Mouse (Mus musculus) lung, embryonic 16.5 days (tissue): ENCODE results near the gene Cdh4. TPM values are rescaled to one million over a fixed set of nuclear protein-coding genes. Genes with fewer than 3 reads are reported as not detected.

Experiments
- ATAC-seq: fragments of 200-750 bp; cut with Nextera tagmentation; 2 replicates; pipeline ENCODE4 v1.8.0; 2017; ENCODE audit warnings: low read depth, mild to moderate bottlenecking, moderate library complexity
- H3K27ac ChIP-seq: fragments of 300-500 bp; sonication (generic); 2 replicates; pipeline ENCODE4 v1.5.1; 2014; ENCODE audit warnings: mild to moderate bottlenecking, control low read depth, low read length
- H3K27me3 ChIP-seq: fragments of 300-500 bp; sonication (generic); 2 replicates; pipeline ENCODE4 v1.6.1; 2014; ENCODE audit warnings: low read depth, low read length, mixed read lengths; ENCODE audit not compliant: control insufficient read depth, insufficient read depth
- H3K36me3 ChIP-seq: fragments of 300-500 bp; sonication (generic); 2 replicates; pipeline ENCODE4 v1.6.1; 2014; ENCODE audit warnings: low read length; ENCODE audit not compliant: control insufficient read depth, insufficient read depth
- H3K4me1 ChIP-seq: fragments of 300-500 bp; sonication (generic); replicated peaks from 2 replicates; pipeline ENCODE4 v1.6.1; 2014; ENCODE audit warnings: low read length, mixed read lengths; ENCODE audit not compliant: control insufficient read depth, insufficient read depth
- H3K4me2 ChIP-seq: fragments of 300-500 bp; sonication (generic); 2 replicates; pipeline ENCODE4 v1.6.1; 2014; ENCODE audit warnings: low read depth, low read length, control low read depth
- H3K4me3 ChIP-seq: fragments of 300-500 bp; sonication (generic); 2 replicates; pipeline ENCODE4 v1.5.1; 2014; ENCODE audit warnings: mild to moderate bottlenecking, low read length, control low read depth
- H3K9ac ChIP-seq: fragments of 300-500 bp; sonication (generic); 2 replicates; pipeline ENCODE4 v1.6.1; 2014; ENCODE audit warnings: low read length, control low read depth
- H3K9me3 ChIP-seq: fragments of 300-500 bp; sonication (generic); 2 replicates; pipeline ENCODE4 v1.6.1; 2016; ENCODE audit warnings: low read length; ENCODE audit not compliant: control insufficient read depth
- WGBS: fragments of 180-500 bp; shearing (Covaris S2); extraction: QIAGEN DNeasy Blood & Tissue Kit; methylation state at CpG from one replicate; pipeline ENCODE4 v1.1.7; 2014; 5-methylcytosine and 5-hydroxymethylcytosine counted together
- polyA plus RNA-seq: library from polyadenylated mRNA; unstranded; fragments of >200 nt; fragmentation: Nextera tagmentation; extraction: Ambion mirVana; gene quantifications from 2 replicates; pipeline ENCODE4 v1.2.1, GENCODE M21; 2015

Gene Cdh4
- polyA plus RNA-seq, 1 experiment from 2014 or later, result 7.0 TPM

- no peak for ATAC-seq
- no peaks in the 10 kb centered on the region for H3K4me1 ChIP-seq
- WGBS, result 61% methylated on average over 3 of the region's 3 CpGs
- no peaks in the 10 kb centered on the region for H3K9me3 ChIP-seq
- H3K4me3 ChIP-seq, result no peak overlapping the region
- no peaks in the 10 kb centered on the region for H3K27me3 ChIP-seq
- H3K36me3 ChIP-seq, result no peaks in the 10 kb centered on the region
- no peak overlapping the region for H3K27ac ChIP-seq
- H3K9ac ChIP-seq, result no peak overlapping the region
- H3K4me2 ChIP-seq, result no peak overlapping the region
These were observed 448.8 kb downstream of the Cdh4 start for GRCm38 (mm10) chr2:179891048-179891447.

DNA sequence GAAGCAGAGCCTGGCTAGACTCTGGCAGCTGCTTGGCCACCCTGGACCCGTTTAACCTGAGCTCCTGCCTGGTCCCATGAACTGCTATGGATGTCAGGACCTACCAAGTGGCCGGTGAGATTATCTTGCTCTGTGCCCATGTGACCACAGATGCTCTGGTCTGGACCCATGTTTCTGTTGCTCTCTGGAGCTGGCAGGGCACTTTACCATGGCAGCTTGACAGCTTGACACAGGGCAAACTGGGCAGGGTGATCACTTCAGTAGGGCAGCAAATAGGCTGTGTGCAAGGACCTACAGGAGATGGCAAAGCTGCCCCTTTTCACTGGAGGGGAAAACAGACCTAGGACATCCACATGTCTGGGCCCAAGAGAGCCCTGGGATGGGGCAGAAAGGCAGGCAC lies 454.7 kb downstream of the Cdh4 start:
- Histone ChIP-seq H3K4me2 (no peak overlapping the region), H3K9ac (no peak overlapping the region), H3K4me3 (no peak overlapping the region), H3K27me3 (no peaks in the 10 kb centered on the region), H3K9me3 (no peaks in the 10 kb centered on the region), H3K27ac (no peak overlapping the region), H3K4me1 (no peaks in the 10 kb centered on the region), H3K36me3 (no peaks in the 10 kb centered on the region)
- ATAC-seq, result no peak
- WGBS, result 74% methylated on average over 2 of the region's 2 CpGs

- Histone ChIP-seq H3K4me3 (no peak overlapping the region), H3K4me1 (no peaks in the 10 kb centered on the region), H3K36me3 (peaks cover 16% of the 10 kb centered on the region), H3K27ac (no peak overlapping the region), H3K4me2 (no peak overlapping the region), H3K27me3 (no peaks in the 10 kb centered on the region), H3K9ac (no peak overlapping the region), H3K9me3 (no peaks in the 10 kb centered on the region)
- no peak for ATAC-seq
- 57% methylated on average over 12 of the region's 12 CpGs for WGBS
These were observed 470.7 kb downstream of the Cdh4 start for GRCm38 (mm10) chr2:179912911-179913310.

GRCm38 (mm10) chr2:179913349-179913748 lies 471.1 kb downstream of the Cdh4 start:
- H3K27me3 ChIP-seq, result no peaks in the 10 kb centered on the region
- H3K4me3 ChIP-seq, result no peak overlapping the region
- H3K9ac ChIP-seq, result no peak overlapping the region
- H3K9me3 ChIP-seq, result no peaks in the 10 kb centered on the region
- H3K27ac ChIP-seq, result no peak overlapping the region
- WGBS, result 82% methylated on average over 15 of the region's 15 CpGs
- H3K36me3 ChIP-seq, result peaks cover 16% of the 10 kb centered on the region
- no peak for ATAC-seq
- no peak overlapping the region for H3K4me2 ChIP-seq
- no peaks in the 10 kb centered on the region for H3K4me1 ChIP-seq

- ATAC-seq, result no peak
These were observed 472.0 kb downstream of the Cdh4 start for GRCm38 (mm10) chr2:179914246-179914645.

GRCm38 (mm10) chr2:179916877-179917673 lies 474.8 kb downstream of the Cdh4 start:
- Histone ChIP-seq H3K4me1 (no peaks in the 10 kb centered on the region), H3K4me2 (no peak overlapping the region), H3K27ac (no peak overlapping the region), H3K9ac (no peak overlapping the region), H3K4me3 (no peak overlapping the region), H3K27me3 (no peaks in the 10 kb centered on the region), H3K36me3 (peaks cover 28% of the 10 kb centered on the region), H3K9me3 (no peaks in the 10 kb centered on the region)
- ATAC-seq, result peak; percentile 55
- 33% methylated on average over 5 of the region's 5 CpGs for WGBS

More at GRCm38 (mm10) chr2:179914246-179914645, 472.0 kb downstream of the Cdh4 start:
- H3K27ac ChIP-seq, result no peak overlapping the region
- 70% methylated on average over 2 of the region's 2 CpGs for WGBS
- no peaks in the 10 kb centered on the region for H3K9me3 ChIP-seq
- H3K27me3 ChIP-seq, result no peaks in the 10 kb centered on the region
- H3K9ac ChIP-seq, result no peak overlapping the region
- no peak overlapping the region for H3K4me3 ChIP-seq
- no peaks in the 10 kb centered on the region for H3K4me1 ChIP-seq
- peaks cover 16% of the 10 kb centered on the region for H3K36me3 ChIP-seq
- no peak overlapping the region for H3K4me2 ChIP-seq

DNA sequence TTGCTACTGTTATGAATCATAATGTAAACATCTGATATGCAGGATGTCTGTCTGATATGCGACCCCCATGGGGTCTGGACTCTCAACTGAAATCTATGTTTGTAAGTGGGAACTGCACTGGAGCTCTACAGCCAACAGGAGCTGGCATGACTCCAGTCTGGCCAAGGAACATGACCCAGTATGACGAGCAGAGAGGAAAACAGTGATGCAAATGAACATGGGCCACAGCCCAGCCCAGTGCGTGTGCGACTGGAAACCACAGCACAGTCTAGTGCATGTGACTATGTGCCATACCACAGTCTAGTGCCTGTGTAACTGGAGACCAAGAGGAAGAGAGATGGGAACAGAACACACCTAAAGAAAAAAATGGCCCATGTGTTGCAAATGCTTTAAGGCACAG lies 477.8 kb downstream of the Cdh4 start:
- H3K4me3 ChIP-seq, result no peak overlapping the region
- ATAC-seq, result peak; percentile 75
- H3K36me3 ChIP-seq, result peaks cover 36% of the 10 kb centered on the region
- no peak overlapping the region for H3K4me2 ChIP-seq
- H3K9me3 ChIP-seq, result no peaks in the 10 kb centered on the region
- H3K27ac ChIP-seq, result no peak overlapping the region
- 47% methylated on average over 4 of the region's 4 CpGs for WGBS
- H3K9ac ChIP-seq, result no peak overlapping the region
- no peaks in the 10 kb centered on the region for H3K4me1 ChIP-seq
- no peaks in the 10 kb centered on the region for H3K27me3 ChIP-seq

- no peak overlapping the region for H3K9ac ChIP-seq
- ATAC-seq, result no peak
- no peaks in the 10 kb centered on the region for H3K9me3 ChIP-seq
- no peak overlapping the region for H3K27ac ChIP-seq
- H3K27me3 ChIP-seq, result no peaks in the 10 kb centered on the region
- H3K36me3 ChIP-seq, result peaks cover 35% of the 10 kb centered on the region
- 91% methylated on average over 8 of the region's 8 CpGs for WGBS
- no peaks in the 10 kb centered on the region for H3K4me1 ChIP-seq
- H3K4me2 ChIP-seq, result no peak overlapping the region
- no peak overlapping the region for H3K4me3 ChIP-seq
These were observed 478.9 kb downstream of the Cdh4 start for GRCm38 (mm10) chr2:179921021-179921653.

DNA sequence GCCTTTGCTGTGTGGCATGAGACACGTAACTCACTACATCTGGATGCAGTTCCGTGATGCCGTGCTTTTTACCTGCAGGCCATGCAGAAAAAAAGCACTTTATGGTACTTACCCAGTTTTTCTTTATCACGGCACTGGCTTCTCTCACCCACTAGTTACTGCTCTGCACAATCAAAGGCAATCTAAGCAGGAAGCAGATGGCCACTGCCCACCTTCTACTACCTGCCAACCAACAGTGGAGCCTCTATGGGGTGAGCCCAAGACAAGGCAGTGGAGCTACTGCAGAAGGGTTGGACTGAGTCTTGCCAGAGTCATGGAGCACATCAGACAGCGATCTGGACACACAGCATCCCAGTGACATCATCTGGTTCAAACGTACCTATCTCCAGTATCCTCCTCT lies 481.8 kb downstream of the Cdh4 start:
- Histone ChIP-seq H3K27me3 (no peaks in the 10 kb centered on the region), H3K27ac (no peak overlapping the region), H3K4me3 (no peak overlapping the region), H3K4me1 (no peaks in the 10 kb centered on the region), H3K9ac (no peak overlapping the region), H3K4me2 (no peak overlapping the region), H3K9me3 (no peaks in the 10 kb centered on the region), H3K36me3 (peaks cover 38% of the 10 kb centered on the region)
- ATAC-seq, result no peak
- WGBS, result 87% methylated on average over 6 of the region's 6 CpGs
